14 mouse cellular contexts compared by ENCODE assay signal in the genomic region with DNA sequence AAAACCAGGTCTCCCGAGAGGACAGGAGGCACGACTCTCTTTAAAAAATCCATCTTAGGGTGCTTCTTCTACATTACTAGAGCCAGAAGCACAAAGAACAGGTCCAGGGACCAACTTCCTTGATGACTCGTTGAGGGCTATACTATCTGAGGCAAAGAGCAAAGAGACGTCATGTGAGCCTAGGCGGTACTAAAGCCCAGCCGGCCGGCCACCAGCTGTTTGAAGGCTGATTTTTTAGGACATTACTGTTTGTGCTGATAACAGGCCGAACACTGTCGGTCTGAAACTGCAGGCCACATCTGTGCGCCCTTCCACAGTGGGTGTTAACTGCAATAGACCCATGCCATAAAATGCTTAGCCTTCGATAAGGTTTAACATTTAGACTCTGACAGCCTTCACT.
A peak's percentile ranks its signal among the peaks of the same experiment; 100 is the strongest.
DNase-seq lines count a peak whose midpoint lies in the region; ATAC-seq and TF ChIP-seq lines count a peak whose summit lies in the region.
"Had no signal": no experiment of that assay in that cellular context is flagged by ENCODE, and none has a peak within 500 bp of the region (broad histone marks: within the 10 kb centered on the region; RNA-seq: fewer than 3 reads in every experiment).

No protein-coding gene starts in this region.

- no peak overlapping the region for H3K4me3 ChIP-seq in forebrain, embryonic 10.5 days
- H3K4me3 ChIP-seq in forebrain, postnatal 0 days (ENCODE audit: low read depth, low read length): no peak overlapping the region
- H3K4me3 ChIP-seq in intestine, embryonic 16.5 days (ENCODE audit: low read length): peak overlapping the region; percentile 15; the same call in 1 of the 2 replicates
- no peak overlapping the region for H3K4me3 ChIP-seq in cerebellum, adult 2 months (replicated peaks; ENCODE audit: insufficient read depth, low read depth, low read length)
- H3K4me3 ChIP-seq: forebrain, embryonic 13.5 days; layer of hippocampus, adult 2 months had no signal

- no peak for TF ChIP-seq CTCF in forebrain, postnatal 0 days (IDR thresholded peaks at IDR 0.05; ENCODE audit: low read depth)
- TF ChIP-seq CTCF in cerebellum, adult 2 months (IDR thresholded peaks at IDR 0.05; ENCODE audit: borderline replicate concordance, insufficient read depth, low read depth, low read length): no peak

- no peak for ATAC-seq in forebrain, postnatal 0 days
- peak; percentile 44 for ATAC-seq in common myeloid progenitor, adult 5-6 weeks (replicated peaks; ENCODE audit: low read depth, poor library complexity, severe bottlenecking)
- ATAC-seq in intestine, embryonic 16.5 days: peak; percentile 78
- ATAC-seq: forebrain, embryonic 13.5 days had no signal

- H3K27me3 ChIP-seq in forebrain, embryonic 10.5 days (ENCODE audit: poor library complexity, severe bottlenecking): no peaks in the 10 kb centered on the region
- H3K27me3 ChIP-seq in forebrain, postnatal 0 days (ENCODE audit: insufficient read depth, low read length): no peaks in the 10 kb centered on the region
- no peaks in the 10 kb centered on the region for H3K27me3 ChIP-seq in intestine, embryonic 16.5 days (replicated peaks; ENCODE audit: control insufficient read depth, insufficient read depth, low read length)
- H3K27me3 ChIP-seq in cerebellum, adult 2 months (ENCODE audit: control insufficient read depth, insufficient read depth, low read length): no peaks in the 10 kb centered on the region
- H3K27me3 ChIP-seq: forebrain, embryonic 13.5 days had no signal

- WGBS in forebrain, embryonic 10.5 days: 87% methylated on average over 11 of the region's 11 CpGs
- WGBS in forebrain, postnatal 0 days: 84% methylated on average over 11 of the region's 11 CpGs
- 51% methylated on average over 11 of the region's 11 CpGs for WGBS in intestine, embryonic 16.5 days
- 94% methylated on average over 11 of the region's 11 CpGs for WGBS in cerebellum, adult 2 months

- H3K4me2 ChIP-seq in forebrain, postnatal 0 days (ENCODE audit: low read depth): no peak overlapping the region
- H3K4me2 ChIP-seq in intestine, embryonic 16.5 days (ENCODE audit: low read depth, low read length): no peak overlapping the region
- H3K4me2 ChIP-seq: forebrain, embryonic 13.5 days had no signal

- TF ChIP-seq POLR2A in cerebellum, adult 2 months (IDR thresholded peaks at IDR 0.05; ENCODE audit: borderline replicate concordance, insufficient read depth, low read length): no peak

- peaks cover 23% of the 10 kb centered on the region for H3K36me3 ChIP-seq in forebrain, embryonic 10.5 days (replicated peaks)
- H3K36me3 ChIP-seq in forebrain, postnatal 0 days (ENCODE audit: insufficient read depth): no peaks in the 10 kb centered on the region
- H3K36me3 ChIP-seq in intestine, embryonic 16.5 days (ENCODE audit: control insufficient read depth, insufficient read depth, low read length): no peaks in the 10 kb centered on the region

- no peaks in the 10 kb centered on the region for H3K9me3 ChIP-seq in forebrain, embryonic 10.5 days
- no peaks in the 10 kb centered on the region for H3K9me3 ChIP-seq in forebrain, postnatal 0 days (ENCODE audit: low read length)
- H3K9me3 ChIP-seq in intestine, embryonic 16.5 days (ENCODE audit: control insufficient read depth, low read length): no peaks in the 10 kb centered on the region
- H3K9me3 ChIP-seq: forebrain, embryonic 13.5 days had no signal

- DNase-seq in forebrain, embryonic 10.5 days (ENCODE audit: extremely low spot score, low spot score): no peak
- no peak for DNase-seq in forebrain, postnatal 0 days
- peak; percentile 59 to 81 for DNase-seq in spleen, postnatal 10 days (ENCODE audit: low spot score in 2 of 2)
- no peak for DNase-seq in adrenal gland, postnatal 14 days
- DNase-seq in adrenal gland, adult 8-10 months: no peak
- no peak for DNase-seq in cerebellum, adult 2 months
- DNase-seq: B cell, adult 2 months; cerebellum, adult 9-11 months; lung, adult 18-20 months; right cerebral cortex, postnatal 4 days had no signal

- no peak overlapping the region for H3K9ac ChIP-seq in forebrain, postnatal 0 days
- H3K9ac ChIP-seq in intestine, embryonic 16.5 days (ENCODE audit: low read depth, low read length): no peak overlapping the region
- H3K9ac ChIP-seq: forebrain, embryonic 13.5 days had no signal

- H3K4me1 ChIP-seq in forebrain, embryonic 10.5 days: peaks cover 21% of the 10 kb centered on the region
- no peaks in the 10 kb centered on the region for H3K4me1 ChIP-seq in forebrain, postnatal 0 days (ENCODE audit: insufficient read depth)
- peaks cover 24% of the 10 kb centered on the region for H3K4me1 ChIP-seq in intestine, embryonic 16.5 days (ENCODE audit: control insufficient read depth, insufficient read depth, low read length)
- no peaks in the 10 kb centered on the region for H3K4me1 ChIP-seq in cerebellum, adult 2 months (ENCODE audit: control insufficient read depth, insufficient read depth, low read length)

- 0 out of 2 replicates have a peak overlapping the region, but pooled peaks have one; percentile 15 for H3K27ac ChIP-seq in forebrain, embryonic 10.5 days
- H3K27ac ChIP-seq in forebrain, postnatal 0 days (ENCODE audit: low read depth, low read length): no peak overlapping the region
- H3K27ac ChIP-seq in intestine, embryonic 16.5 days (ENCODE audit: low read length): peak overlapping the region; percentile 68; the same call in 1 of the 2 replicates
- no peak overlapping the region for H3K27ac ChIP-seq in cerebellum, adult 2 months (ENCODE audit: insufficient read depth, low read length)
- H3K27ac ChIP-seq: forebrain, embryonic 13.5 days; layer of hippocampus, adult 2 months had no signal

Comparison
In these comparisons a context has a peak if more than half of its experiments do, and no peak if none do; other contexts are left out.
1. H3K27ac ChIP-seq: peak in forebrain, embryonic 10.5 days (single experiment) and intestine, embryonic 16.5 days (single experiment); none in forebrain, postnatal 0 days (single experiment) and cerebellum, adult 2 months (single experiment).
2. DNase-seq: peak in spleen, postnatal 10 days (2 of 2); none in forebrain, embryonic 10.5 days (single experiment), forebrain, postnatal 0 days (single experiment), adrenal gland, postnatal 14 days (single experiment), adrenal gland, adult 8-10 months (single experiment) and cerebellum, adult 2 months (0 of 2).